Mouse (Mus musculus): Measurements from ENCODE around the gene Slc25a26.
"Not testable (repeated sequence)": the region's sequence is repeated elsewhere in the genome, so short reads cannot be mapped to it uniquely, and the experiment has no call there.

The Slc25a26 gene

GRCm38 (mm10) chr6:94550851-94551250 lies 50.7 kb downstream of the Slc25a26 start:
- DNase-seq (ENCODE audit: low read depth, low spot score): no peak

DNA sequence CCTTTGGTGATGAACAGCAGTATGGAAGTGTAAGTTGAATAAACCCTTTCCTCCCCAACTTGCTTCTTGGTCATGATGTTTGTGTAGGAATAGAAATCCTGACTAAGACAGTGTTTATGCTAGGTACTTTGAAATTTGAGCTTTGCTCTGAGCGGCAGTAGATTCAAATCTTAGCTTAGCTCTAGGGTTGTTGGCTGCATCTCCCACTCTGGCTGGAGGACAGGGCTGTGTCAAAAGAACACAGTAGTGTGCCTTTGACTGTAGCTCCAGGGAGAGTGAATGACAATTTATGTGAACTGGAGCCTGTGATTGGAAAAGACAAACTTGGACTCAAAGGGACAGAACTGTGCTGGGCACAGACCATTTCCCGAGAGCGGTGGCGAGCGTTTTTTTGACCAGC lies 53.0 kb downstream of the Slc25a26 start:
- DNase-seq (ENCODE audit: low read depth, low spot score): no peak

DNA sequence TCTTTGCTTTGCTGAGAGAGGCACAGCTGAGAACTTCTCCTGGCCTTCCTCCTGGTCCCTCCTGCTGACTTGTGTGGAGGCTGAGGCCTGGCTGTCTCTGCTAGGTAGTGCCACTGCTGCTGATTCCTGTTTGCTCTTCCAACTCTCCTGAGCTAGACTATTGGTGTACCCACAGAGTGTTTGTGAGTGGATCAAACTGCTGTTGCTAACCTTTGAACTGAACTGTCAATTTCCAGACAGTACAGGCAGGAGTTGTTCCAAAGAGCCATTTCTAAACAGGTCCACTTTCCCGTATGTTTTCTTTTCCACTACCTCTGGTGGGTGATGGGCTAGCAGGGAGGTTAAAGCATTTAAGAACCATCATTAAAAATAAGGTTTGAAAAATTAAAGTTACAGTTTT lies 58.5 kb downstream of the Slc25a26 start:
- DNase-seq (ENCODE audit: low read depth, low spot score): not testable (repeated sequence)

GRCm38 (mm10) chr6:94560896-94561295 lies 60.8 kb downstream of the Slc25a26 start:
- DNase-seq (ENCODE audit: low read depth, low spot score): no peak

DNA sequence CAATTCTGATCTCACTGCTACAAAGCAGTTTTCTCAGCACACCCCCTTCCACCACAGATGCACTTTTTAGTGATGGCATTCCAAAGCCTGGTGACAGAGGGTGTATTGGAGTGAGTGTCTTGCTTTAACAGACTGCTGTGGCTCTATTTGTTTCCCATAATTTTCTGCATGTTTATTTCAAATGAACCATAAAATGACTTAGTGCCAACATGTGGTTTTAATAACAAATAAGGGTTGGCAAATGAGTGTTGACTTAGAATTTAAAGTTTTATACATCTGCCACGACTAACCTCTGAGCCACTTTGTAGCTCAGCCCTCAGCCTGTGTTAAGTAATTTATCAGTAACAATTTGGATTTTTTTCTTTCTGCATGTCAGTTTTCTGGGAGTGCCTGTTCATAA lies 61.2 kb downstream of the Slc25a26 start:
- DNase-seq (ENCODE audit: low read depth, low spot score): no peak

DNA sequence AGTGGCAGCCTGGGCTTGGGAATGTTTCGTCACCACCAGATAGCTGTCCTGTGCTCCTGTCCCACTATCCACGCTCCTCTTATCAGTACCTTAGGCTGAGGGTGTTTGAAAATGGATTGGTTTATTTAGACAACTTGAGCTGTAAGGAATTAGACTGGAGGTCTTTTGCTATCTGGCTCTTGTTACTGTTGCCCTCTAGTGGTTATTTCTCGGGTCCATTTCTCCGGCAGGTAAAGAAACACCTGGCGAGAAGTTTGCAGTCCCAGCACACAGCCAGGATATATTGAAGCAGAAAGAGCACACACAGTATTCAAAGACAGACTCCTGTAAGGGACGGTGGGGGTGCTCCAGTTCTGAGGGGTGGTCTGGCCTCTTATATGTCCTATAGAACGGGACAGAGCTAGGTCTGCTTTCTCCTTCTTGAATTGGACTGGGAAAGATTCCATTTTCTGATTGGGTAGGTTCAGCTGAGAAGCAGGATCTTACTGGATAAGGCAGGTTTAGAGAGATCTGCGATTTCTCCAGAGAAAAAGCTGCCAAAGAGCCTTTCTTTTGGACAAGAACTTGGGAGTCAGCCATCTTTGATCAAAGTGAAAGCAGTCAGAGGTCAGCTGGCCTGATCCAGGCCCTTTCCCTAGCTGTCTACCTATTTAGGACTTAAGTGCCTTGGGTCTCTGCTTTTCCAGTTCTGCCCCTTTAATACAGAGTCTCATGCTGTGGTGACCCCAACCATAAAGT lies 63.2 kb downstream of the Slc25a26 start:
- peak; percentile 14 for DNase-seq (ENCODE audit: low read depth, low spot score)

DNA sequence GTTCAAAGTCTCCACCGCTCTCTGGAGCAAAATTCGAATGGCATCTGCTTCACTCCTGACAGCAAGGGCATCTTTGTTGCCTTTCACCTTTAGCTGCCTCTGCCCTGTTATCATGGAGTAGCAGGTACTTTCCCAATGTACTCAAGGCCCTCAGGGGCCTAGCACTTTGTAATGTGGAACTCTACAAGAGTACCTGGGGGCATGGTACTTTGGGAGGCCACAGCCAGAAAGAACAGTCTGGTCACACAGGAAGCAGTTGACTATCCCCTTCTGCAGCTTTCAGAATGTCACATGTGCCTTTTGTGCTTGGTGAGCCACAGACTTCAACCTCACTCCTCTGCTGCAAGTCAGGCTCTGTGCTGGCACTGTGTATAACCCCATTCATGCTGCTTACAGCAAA lies 65.6 kb downstream of the Slc25a26 start:
- DNase-seq (ENCODE audit: low read depth, low spot score): peak; percentile 36

GRCm38 (mm10) chr6:94568040-94568439 lies 67.9 kb downstream of the Slc25a26 start:
- DNase-seq (ENCODE audit: low read depth, low spot score): no peak

- no peak for DNase-seq (ENCODE audit: low read depth, low spot score)
These were observed 75.5 kb downstream of the Slc25a26 start for GRCm38 (mm10) chr6:94575526-94576166.

DNA sequence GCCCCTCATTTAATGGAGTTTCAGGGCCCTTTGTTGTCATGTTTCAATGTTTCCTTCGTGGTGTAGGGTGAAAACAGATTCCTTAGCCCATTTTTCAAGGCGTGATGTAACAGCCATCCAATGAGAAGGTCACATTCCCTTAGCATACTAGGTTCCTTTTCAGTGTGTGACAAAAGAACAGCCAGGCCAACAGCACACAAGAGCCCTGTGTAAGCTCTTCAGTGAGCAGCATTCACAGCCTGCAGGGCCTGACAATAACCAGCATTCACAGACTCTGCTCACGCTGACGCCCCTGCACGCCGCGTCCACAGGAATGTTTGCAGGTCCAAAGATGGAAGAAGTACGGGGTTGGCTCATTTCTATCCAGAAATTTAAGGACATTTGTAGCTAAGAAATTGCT lies 77.9 kb downstream of the Slc25a26 start:
- DNase-seq (ENCODE audit: low read depth, low spot score): no peak

DNA sequence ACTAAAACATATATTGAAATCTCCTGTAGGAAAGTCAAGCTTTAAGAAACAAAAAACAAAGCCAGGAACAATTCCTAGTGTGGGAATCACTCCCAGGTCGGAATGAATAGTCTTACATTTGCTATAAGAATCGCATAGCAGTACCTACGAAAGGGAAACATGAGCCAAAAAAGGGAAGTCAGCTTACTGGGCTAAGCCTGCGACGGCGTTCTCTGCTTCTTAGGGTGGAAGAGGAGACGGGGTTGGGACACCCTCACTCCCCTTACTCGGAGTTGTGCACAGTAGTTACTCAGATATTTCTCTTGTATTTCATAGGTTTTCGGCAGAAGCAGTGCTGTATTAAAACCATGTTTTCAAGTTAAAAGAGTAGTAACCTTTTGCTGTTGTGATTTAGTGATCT lies 81.9 kb downstream of the Slc25a26 start:
- no peak for DNase-seq (ENCODE audit: low read depth, low spot score)

GRCm38 (mm10) chr6:94584147-94584695 lies 84.1 kb downstream of the Slc25a26 start:
- DNase-seq (ENCODE audit: low read depth, low spot score): no peak

DNA sequence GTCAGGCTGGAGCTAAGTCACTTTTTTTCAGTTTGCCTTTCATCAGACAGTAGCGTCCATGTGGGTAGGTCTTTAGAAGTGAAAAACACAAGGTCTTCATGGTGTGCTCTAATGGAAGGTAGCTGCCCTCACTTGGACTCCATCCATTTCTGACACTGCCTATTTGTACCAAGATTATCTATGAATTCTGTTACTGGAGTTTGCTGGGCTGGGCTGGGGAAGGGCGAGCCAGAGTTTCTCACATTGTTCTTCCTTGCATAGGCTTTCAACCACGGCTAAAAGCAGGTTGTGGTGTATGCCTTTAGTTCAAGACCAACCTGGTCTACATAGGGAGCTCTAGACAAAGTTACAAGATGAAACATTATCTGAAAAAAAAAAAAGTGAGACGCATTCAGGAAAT lies 84.8 kb downstream of the Slc25a26 start:
- DNase-seq (ENCODE audit: low read depth, low spot score): no peak

- no peak for DNase-seq (ENCODE audit: low read depth, low spot score)
These were observed 88.2 kb downstream of the Slc25a26 start for GRCm38 (mm10) chr6:94588365-94588764.

GRCm38 (mm10) chr6:94592243-94592642 lies 92.1 kb downstream of the Slc25a26 start:
- no peak for DNase-seq (ENCODE audit: low read depth, low spot score)

GRCm38 (mm10) chr6:94592710-94593109 lies 92.6 kb downstream of the Slc25a26 start:
- no peak for DNase-seq (ENCODE audit: low read depth, low spot score)

GRCm38 (mm10) chr6:94594096-94594665 lies 94.0 kb downstream of the Slc25a26 start:
- DNase-seq (ENCODE audit: low read depth, low spot score): no peak

GRCm38 (mm10) chr6:94594711-94595110 lies 94.6 kb downstream of the Slc25a26 start:
- DNase-seq (ENCODE audit: low read depth, low spot score): no peak

GRCm38 (mm10) chr6:94595206-94595605 lies 95.1 kb downstream of the Slc25a26 start:
- DNase-seq (ENCODE audit: low read depth, low spot score): no peak

DNA sequence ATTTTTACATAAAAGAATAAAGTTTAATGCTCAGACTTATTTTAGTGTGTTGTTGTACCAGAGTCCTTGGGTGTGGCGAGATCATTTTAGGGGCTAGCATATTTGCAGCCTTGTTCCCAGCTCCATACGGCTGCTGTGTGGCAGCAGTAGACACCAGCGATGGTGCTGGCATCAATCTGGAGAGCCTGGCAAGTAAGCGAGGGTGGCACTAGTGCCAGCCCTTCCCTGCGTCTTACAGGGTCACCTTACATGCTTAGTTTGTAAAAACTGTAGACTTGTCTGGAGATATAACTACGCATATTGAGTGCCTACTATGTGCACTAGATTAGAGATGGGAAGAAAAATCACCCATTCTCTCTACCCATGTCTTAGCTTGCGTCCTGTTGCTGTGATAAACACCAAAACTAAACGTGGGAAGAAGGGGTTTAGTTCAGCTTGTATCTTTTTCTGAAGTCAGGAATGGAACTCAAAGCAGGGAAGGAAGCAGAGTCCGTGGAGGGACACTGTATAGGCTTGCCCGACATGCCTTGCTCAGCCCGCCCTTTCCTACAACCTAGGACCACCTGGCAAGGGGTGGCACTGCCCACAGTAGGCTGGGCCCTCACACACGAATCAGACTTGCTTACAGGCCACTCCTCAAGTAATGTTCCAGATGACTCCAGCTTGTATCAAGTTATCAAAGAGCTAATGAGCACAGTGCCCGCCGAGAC lies 96.1 kb downstream of the Slc25a26 start:
- DNase-seq (ENCODE audit: low read depth, low spot score): no peak

DNA sequence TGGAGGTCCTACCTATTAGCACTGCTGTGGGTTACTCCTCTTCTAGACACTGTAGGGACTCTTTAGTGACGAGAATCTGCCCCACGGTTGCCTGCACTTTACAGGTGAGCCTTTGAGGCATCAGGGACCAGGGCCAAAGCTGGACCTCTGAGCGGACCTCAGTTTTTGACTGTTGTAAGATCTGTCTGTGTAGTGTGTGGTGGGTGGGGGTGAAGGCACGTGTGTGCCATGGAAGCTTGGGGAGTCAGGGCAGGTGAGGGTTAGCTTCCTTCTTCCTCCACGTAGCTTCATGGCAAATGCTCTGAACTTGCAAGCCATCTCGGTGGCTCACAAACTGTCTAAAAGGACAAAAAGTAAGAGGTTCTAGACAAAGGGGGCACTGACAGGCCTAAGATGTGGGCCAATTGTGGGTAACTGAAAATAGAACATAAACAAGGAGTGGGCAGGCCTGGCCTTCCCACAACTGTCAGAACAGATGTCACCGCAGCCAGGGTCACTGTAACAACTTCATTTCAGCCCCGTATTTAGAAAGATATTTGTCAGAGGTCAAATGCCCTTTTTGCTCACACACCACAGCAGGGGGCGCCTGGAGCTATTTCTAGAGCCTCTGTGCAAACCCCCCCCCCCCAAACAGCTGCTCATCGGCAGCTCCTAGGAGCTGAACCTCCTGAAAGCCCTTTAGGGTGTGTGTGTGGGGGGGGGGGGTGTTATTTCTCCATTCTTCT lies 96.8 kb downstream of the Slc25a26 start:
- no peak for DNase-seq (ENCODE audit: low read depth, low spot score)

Measured in A20 (cell line).